Mouse (Mus musculus) liver, embryonic 11.5 days (tissue): ENCODE data around the gene Coq9. TPM values are rescaled to one million over a fixed set of nuclear protein-coding genes. Genes with fewer than 3 reads are reported as not detected.

Experiments
- ATAC-seq: fragments of 200-750 bp; cut with Nextera tagmentation; replicated peaks from 2 replicates; pipeline ENCODE4 v1.8.0; 2017; ENCODE audit warnings: moderate number of reproducible peaks, mild to moderate bottlenecking, moderate TSS enrichment, moderate library complexity; ENCODE audit not compliant: low FRiP score
- DNase-seq: peaks from one replicate; pipeline ENCODE4 v3.0.0-alpha.2; 2017; ENCODE audit warnings: low spot score
- H3K27ac ChIP-seq: fragments of 300-500 bp; sonication (generic); 2 replicates; pipeline ENCODE4 v1.5.1; 2014; ENCODE audit warnings: mild to moderate bottlenecking, low read depth, low read length, control low read depth
- H3K27me3 ChIP-seq: fragments of 300-500 bp; sonication (generic); replicated peaks from 2 replicates; pipeline ENCODE4 v1.6.1; 2014; ENCODE audit warnings: low read length, mixed read lengths; ENCODE audit not compliant: control insufficient read depth, insufficient read depth
- H3K36me3 ChIP-seq: fragments of 300-500 bp; sonication (generic); 2 replicates; pipeline ENCODE4 v1.6.1; 2014; ENCODE audit warnings: mild to moderate bottlenecking, low read length, moderate library complexity, mixed read lengths; ENCODE audit not compliant: control insufficient read depth, insufficient read depth
- H3K4me1 ChIP-seq: fragments of 300-500 bp; sonication (generic); replicated peaks from 2 replicates; pipeline ENCODE4 v1.6.1; 2014; ENCODE audit warnings: low read length, mixed read lengths; ENCODE audit not compliant: control insufficient read depth, insufficient read depth
- H3K4me2 ChIP-seq: fragments of 300-500 bp; sonication (generic); 2 replicates; pipeline ENCODE4 v1.6.1; 2014; ENCODE audit warnings: mild to moderate bottlenecking, control low read depth, moderate library complexity
- H3K4me3 ChIP-seq: fragments of 300-500 bp; sonication (generic); 2 replicates; pipeline ENCODE4 v1.5.1; 2014; ENCODE audit warnings: low read depth, low read length, control low read depth
- H3K9ac ChIP-seq: fragments of 300-500 bp; sonication (generic); 2 replicates; pipeline ENCODE4 v1.6.1; 2014; ENCODE audit warnings: low read depth, low read length, control low read depth
- H3K9me3 ChIP-seq: fragments of 300-500 bp; sonication (generic); 2 replicates; pipeline ENCODE4 v1.6.1; 2016; ENCODE audit warnings: low read length, inconsistent platforms, mixed read lengths; ENCODE audit not compliant: control insufficient read depth
- WGBS: fragments of 180-500 bp; shearing (Covaris S2); extraction: QIAGEN DNeasy Blood & Tissue Kit; methylation state at CpG from one replicate; pipeline ENCODE4 v1.1.7; 2014; 5-methylcytosine and 5-hydroxymethylcytosine counted together
- polyA plus RNA-seq: library from polyadenylated mRNA; unstranded; fragments of >200 nt; fragmentation: Nextera tagmentation; extraction: Ambion mirVana; gene quantifications from 2 replicates; pipeline ENCODE4 v1.2.1, GENCODE M21; 2014

Coq9 gene
- polyA plus RNA-seq, 1 experiment from 2014 or later, result 82.9 TPM

DNA sequence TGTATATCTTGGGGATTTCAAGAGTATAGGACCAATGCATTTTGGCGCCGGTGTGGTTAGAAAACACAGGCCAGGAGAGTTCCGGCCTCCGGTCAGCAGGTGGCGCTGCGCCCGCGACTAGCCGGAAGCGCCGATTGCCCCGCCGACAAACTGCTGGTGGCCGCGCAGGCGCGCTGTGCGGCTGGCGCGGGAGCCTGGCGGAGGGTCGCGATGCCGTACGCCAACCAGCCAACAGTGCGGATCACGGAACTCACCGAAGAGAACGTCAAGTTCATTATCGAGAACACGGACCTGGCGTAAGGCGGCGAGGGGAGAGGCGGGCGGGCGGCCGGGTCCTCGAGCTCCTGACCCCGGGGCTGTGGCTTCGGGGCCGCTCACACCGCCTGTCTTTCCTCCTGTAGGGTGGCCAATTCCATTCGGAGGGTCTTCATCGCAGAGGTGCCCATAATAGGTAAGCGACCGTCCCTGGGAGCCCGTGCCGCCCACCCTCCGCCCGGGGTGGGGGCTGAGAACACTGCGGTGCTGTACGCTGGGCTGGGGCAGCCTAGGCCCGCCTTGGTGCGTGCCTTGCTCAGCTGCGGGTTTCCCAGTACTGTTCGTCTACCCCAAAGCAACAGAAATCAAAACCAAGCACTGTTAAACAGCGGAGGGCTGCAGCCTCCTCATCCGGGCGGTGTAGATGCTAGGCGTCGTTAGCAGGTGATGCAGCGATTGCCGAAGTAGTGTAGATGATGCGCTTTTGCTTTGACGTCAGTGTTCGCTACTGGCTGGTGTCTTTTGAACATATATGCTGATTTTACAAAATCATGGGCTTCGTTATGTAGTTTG, 19.4 kb downstream of the Coq9 start, which contains the start of gene Polr2c:
Polr2c (plus strand) TSS at position 105 of the 828 bp plus-strand sequence.
- Histone ChIP-seq H3K27ac (peak within 1 kb of the TSS; percentile 70), H3K36me3 (peaks cover 20% of the 10 kb centered on the region; the same call in 1 of the 2 replicates), H3K4me3 (peak within 1 kb of the TSS; percentile 96), H3K4me2 (peak within 1 kb of the TSS; percentile 94), H3K4me1 (peaks cover 14% of the 10 kb centered on the region), H3K27me3 (no peaks in the 10 kb centered on the region), H3K9ac (peak within 1 kb of the TSS; percentile 92), H3K9me3 (no peaks in the 10 kb centered on the region)
- ATAC-seq, result peak; percentile 77
- peak; percentile 91 for DNase-seq
- WGBS, result under 1% methylated on average over 68 of the region's 68 CpGs

DNA sequence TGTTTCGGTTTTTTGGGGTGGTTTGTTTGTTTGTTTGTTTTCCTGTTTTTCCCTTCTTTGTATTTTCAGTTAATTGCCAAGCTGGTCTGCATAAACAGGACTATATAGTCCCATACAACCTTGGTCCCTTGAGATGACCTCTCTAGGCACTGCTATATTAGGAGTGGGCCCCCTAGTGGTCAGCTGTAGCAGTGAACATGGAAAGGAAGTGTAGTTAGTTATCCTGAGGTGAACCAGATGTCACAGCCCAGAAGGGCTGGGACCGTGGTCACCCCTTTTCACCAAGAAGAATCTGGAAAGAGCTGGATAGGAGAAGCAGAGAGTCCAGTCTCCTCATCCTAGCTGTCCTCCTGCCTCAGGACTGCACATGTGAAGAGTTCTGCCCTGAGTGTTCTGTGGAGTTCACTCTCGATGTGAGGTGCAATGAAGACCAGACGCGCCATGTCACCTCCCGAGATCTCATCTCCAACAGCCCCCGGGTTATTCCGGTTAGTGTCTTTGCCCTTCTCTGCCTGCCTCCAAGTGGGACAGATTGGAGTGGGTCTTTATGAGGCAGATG, 23.3 kb downstream of the Coq9 start:
- Histone ChIP-seq H3K36me3 (peaks cover 32% of the 10 kb centered on the region; the same call in 1 of the 2 replicates), H3K9ac (no peak overlapping the region), H3K4me2 (no peak overlapping the region), H3K27ac (no peak overlapping the region), H3K4me3 (no peak overlapping the region), H3K4me1 (peaks cover 37% of the 10 kb centered on the region), H3K9me3 (no peaks in the 10 kb centered on the region), H3K27me3 (no peaks in the 10 kb centered on the region)
- DNase-seq (peak; percentile 58), ATAC-seq (no peak)
- 67% methylated on average over 8 of the region's 8 CpGs for WGBS

- Histone ChIP-seq H3K36me3 (peaks cover 34% of the 10 kb centered on the region; the same call in 1 of the 2 replicates), H3K27me3 (no peaks in the 10 kb centered on the region), H3K9ac (0 out of 2 replicates have a peak overlapping the region, but pooled peaks have one; percentile 32), H3K9me3 (no peaks in the 10 kb centered on the region), H3K4me1 (peaks cover 40% of the 10 kb centered on the region), H3K4me2 (peak overlapping the region; percentile 38), H3K27ac (peak overlapping the region; percentile 14; the same call in 1 of the 2 replicates), H3K4me3 (no peak overlapping the region)
- DNase-seq (no peak), ATAC-seq (peak; percentile 46; the same call in 1 of the 2 replicates)
- WGBS, result 66% methylated on average over 12 of the region's 12 CpGs
These were observed 24.5 kb downstream of the Coq9 start for GRCm38 (mm10) chr8:94862487-94863220.

DNA sequence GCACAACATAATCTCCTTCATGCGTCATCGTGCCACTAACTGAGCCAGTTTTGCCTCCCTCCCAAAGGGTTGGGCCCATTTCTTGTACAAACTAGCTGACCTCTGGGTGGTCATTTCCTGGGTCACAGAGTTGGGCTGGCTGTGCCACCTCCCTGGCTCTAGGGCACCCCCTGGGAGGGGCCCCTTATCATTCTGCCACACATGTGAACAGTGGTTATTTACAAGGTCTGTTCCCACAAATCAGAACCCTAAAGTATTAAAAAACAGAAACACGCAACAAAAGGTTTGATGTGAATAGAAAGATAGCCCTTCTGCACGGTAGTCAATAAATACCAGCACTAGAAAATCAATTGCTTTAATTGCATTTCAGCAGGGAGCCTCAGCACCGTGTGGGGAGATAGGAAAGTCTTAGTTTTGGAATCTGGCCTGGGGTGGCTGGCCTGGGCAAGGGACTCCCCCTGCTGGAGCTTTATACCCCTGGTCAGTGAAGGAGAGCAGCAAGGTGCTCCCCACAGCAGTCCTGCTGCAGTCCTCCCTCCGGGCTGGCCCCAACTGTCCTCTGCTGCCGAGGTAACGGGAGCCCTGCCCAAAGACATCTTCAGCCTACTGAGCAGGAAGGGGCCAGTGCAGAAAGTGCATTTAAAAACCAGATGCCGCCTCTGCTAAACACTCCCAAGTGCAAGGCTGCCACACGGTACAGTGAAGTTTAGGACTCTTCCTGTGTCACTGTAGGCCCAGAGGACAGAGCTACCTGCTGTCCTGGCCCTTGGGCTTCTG, 26.0 kb downstream of the Coq9 start:
- no peak overlapping the region for H3K4me3 ChIP-seq
- no peak overlapping the region for H3K9ac ChIP-seq
- no peak overlapping the region for H3K27ac ChIP-seq
- WGBS, result 67% methylated on average over 10 of the region's 10 CpGs
- H3K36me3 ChIP-seq, result peaks cover 34% of the 10 kb centered on the region; the same call in 1 of the 2 replicates
- ATAC-seq (no peak), DNase-seq (no peak)
- peaks cover 38% of the 10 kb centered on the region for H3K4me1 ChIP-seq
- H3K4me2 ChIP-seq, result no peak overlapping the region
- no peaks in the 10 kb centered on the region for H3K9me3 ChIP-seq
- H3K27me3 ChIP-seq, result no peaks in the 10 kb centered on the region

DNA sequence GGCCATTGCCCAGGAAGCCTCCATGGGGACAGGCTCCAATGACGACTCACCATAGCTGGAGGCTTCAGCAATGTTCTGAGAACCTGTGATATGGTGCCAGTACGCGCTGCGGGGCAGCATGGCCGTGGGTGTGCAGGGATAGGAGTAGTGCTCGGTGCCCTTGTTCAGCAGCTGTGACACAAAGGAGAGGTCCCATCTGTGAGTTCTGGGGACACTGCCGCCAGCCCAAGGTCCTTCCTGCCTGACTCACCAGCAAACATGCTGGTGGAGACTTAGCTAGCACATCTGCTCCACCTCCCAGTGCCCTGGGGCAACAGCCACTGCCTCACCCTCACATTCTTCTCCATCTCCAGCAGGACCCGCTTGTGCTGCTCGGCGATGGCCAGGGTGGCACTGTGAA, 27.2 kb downstream of the Coq9 start:
- WGBS, result 83% methylated on average over 10 of the region's 10 CpGs
- H3K4me2 ChIP-seq, result no peak overlapping the region
- H3K36me3 ChIP-seq, result peaks cover 32% of the 10 kb centered on the region; the same call in 1 of the 2 replicates
- H3K9me3 ChIP-seq, result no peaks in the 10 kb centered on the region
- H3K4me1 ChIP-seq, result peaks cover 42% of the 10 kb centered on the region
- ATAC-seq (no peak), DNase-seq (no peak)
- H3K27ac ChIP-seq, result no peak overlapping the region; the same call in 1 of the 2 replicates
- no peak overlapping the region for H3K9ac ChIP-seq
- H3K27me3 ChIP-seq, result no peaks in the 10 kb centered on the region
- H3K4me3 ChIP-seq, result no peak overlapping the region

GRCm38 (mm10) chr8:94866921-94867320, 28.8 kb downstream of the Coq9 start:
- Histone ChIP-seq H3K4me2 (no peak overlapping the region), H3K27ac (no peak overlapping the region), H3K9ac (no peak overlapping the region), H3K4me3 (no peak overlapping the region), H3K9me3 (no peaks in the 10 kb centered on the region), H3K27me3 (0 out of 2 replicates have a peak, but pooled peaks cover 2% of the 10 kb centered on the region), H3K36me3 (peaks cover 26% of the 10 kb centered on the region; the same call in 1 of the 2 replicates), H3K4me1 (peaks cover 50% of the 10 kb centered on the region)
- no peak for DNase-seq
- ATAC-seq, result no peak
- WGBS, result 87% methylated on average over 9 of the region's 9 CpGs

GRCm38 (mm10) chr8:94869146-94869545, 31.0 kb downstream of the Coq9 start:
- peaks cover 37% of the 10 kb centered on the region for H3K4me1 ChIP-seq
- WGBS, result 75% methylated on average over 7 of the region's 7 CpGs

More at GRCm38 (mm10) chr8:94869146-94869545, 31.0 kb downstream of the Coq9 start:
- Histone ChIP-seq H3K27me3 (peaks cover 2% of the 10 kb centered on the region; the same call in 1 of the 2 replicates), H3K36me3 (peaks cover 17% of the 10 kb centered on the region; the same call in 1 of the 2 replicates), H3K4me3 (no peak overlapping the region), H3K4me2 (no peak overlapping the region), H3K27ac (no peak overlapping the region), H3K9ac (no peak overlapping the region), H3K9me3 (no peaks in the 10 kb centered on the region)
- no peak for DNase-seq
- no peak for ATAC-seq
